Mouse (Mus musculus) hindbrain, embryonic 13.5 days (tissue): ENCODE measurements at regions not wholly inside any gene's neighbourhood (a gene's known extent, or its start where the extent isn't known, plus 50 kb on each side); places are given as distances from the start of the nearest gene placed in this dataset.

Source experiments
- ATAC-seq: fragments of 200-750 bp; cut with Nextera tagmentation; 2 replicates; pipeline ENCODE4 v1.8.0; 2017; ENCODE audit warnings: moderate TSS enrichment; ENCODE audit not compliant: low FRiP score
- H3K27ac ChIP-seq: fragments of 300-500 bp; sonication (generic); 2 replicates; pipeline ENCODE4 v1.5.1; 2015; ENCODE audit warnings: inconsistent platforms, mild to moderate bottlenecking, moderate library complexity
- H3K27me3 ChIP-seq: fragments of 300-500 bp; sonication (generic); 2 replicates; pipeline ENCODE4 v1.6.1; 2015; ENCODE audit warnings: mild to moderate bottlenecking, inconsistent platforms
- H3K36me3 ChIP-seq: fragments of 300-500 bp; sonication (generic); 2 replicates; pipeline ENCODE4 v1.6.1; 2015; ENCODE audit warnings: mild to moderate bottlenecking, inconsistent platforms
- H3K4me1 ChIP-seq: fragments of 300-500 bp; sonication (generic); replicated peaks from 2 replicates; pipeline ENCODE4 v1.6.1; 2015; ENCODE audit warnings: inconsistent platforms
- H3K4me2 ChIP-seq: fragments of 300-500 bp; sonication (generic); 2 replicates; pipeline ENCODE4 v1.6.1; 2015; ENCODE audit warnings: inconsistent platforms, mild to moderate bottlenecking, moderate library complexity
- H3K4me3 ChIP-seq: fragments of 300-500 bp; sonication (generic); 2 replicates; pipeline ENCODE4 v1.5.1; 2015; ENCODE audit warnings: mild to moderate bottlenecking, inconsistent platforms
- H3K9ac ChIP-seq: fragments of 300-500 bp; sonication (generic); 2 replicates; pipeline ENCODE4 v1.6.1; 2015; ENCODE audit warnings: mild to moderate bottlenecking, inconsistent platforms
- H3K9me3 ChIP-seq: fragments of 300-500 bp; sonication (generic); 2 replicates; pipeline ENCODE4 v1.6.1; 2016; ENCODE audit warnings: inconsistent platforms
- WGBS: fragments of 180-500 bp; shearing (Covaris S2); methylation state at CpG from one replicate; pipeline ENCODE4 v1.1.7; 2015; 5-methylcytosine and 5-hydroxymethylcytosine counted together

- Histone ChIP-seq H3K4me3 (no peak overlapping the region), H3K4me2 (no peak overlapping the region), H3K4me1 (no peaks in the 10 kb centered on the region), H3K9me3 (no peaks in the 10 kb centered on the region), H3K27me3 (no peaks in the 10 kb centered on the region), H3K27ac (no peak overlapping the region), H3K36me3 (no peaks in the 10 kb centered on the region), H3K9ac (no peak overlapping the region)
- 92% methylated on average over 2 of the region's 2 CpGs for WGBS
- ATAC-seq = no peak
Observed at GRCm38 (mm10) chr2:128503136-128503935, 87.7 kb upstream of the Spdye4c start.

- no peaks in the 10 kb centered on the region for H3K9me3 ChIP-seq
- no peak overlapping the region for H3K27ac ChIP-seq
- 56% methylated on average over 11 of the region's 11 CpGs for WGBS
- H3K4me3 ChIP-seq = no peak overlapping the region
- H3K4me1 ChIP-seq = no peaks in the 10 kb centered on the region
- H3K27me3 ChIP-seq = no peaks in the 10 kb centered on the region
- ATAC-seq = no peak
- H3K4me2 ChIP-seq = no peak overlapping the region
- no peaks in the 10 kb centered on the region for H3K36me3 ChIP-seq
- H3K9ac ChIP-seq = no peak overlapping the region
Observed at GRCm38 (mm10) chr2:128507591-128508243, 83.3 kb upstream of the Spdye4c start.

DNA sequence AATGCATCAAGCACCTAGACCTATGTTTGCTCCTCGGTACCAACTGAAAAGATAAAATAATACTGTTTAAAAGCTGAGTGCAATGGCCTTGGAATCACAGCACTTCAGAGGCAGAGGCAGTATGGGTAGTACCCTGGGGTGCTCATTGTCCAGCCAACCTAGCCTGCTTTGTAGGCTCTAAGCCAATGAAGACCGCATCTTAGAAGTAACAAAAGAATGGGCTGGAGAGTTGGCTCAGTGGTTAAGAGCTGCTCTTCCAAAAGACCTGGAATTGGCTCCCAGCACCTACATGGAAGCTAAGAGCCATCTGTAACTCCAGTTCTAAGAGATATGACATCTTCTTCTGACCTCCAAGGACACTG lies 82.8 kb upstream of the Spdye4c start:
- Histone ChIP-seq H3K4me2 (no peak overlapping the region), H3K27me3 (no peaks in the 10 kb centered on the region), H3K4me3 (no peak overlapping the region), H3K36me3 (no peaks in the 10 kb centered on the region), H3K4me1 (no peaks in the 10 kb centered on the region), H3K27ac (no peak overlapping the region), H3K9me3 (no peaks in the 10 kb centered on the region), H3K9ac (no peak overlapping the region)
- WGBS = 86% methylated on average over 2 of the region's 2 CpGs
- no peak for ATAC-seq

DNA sequence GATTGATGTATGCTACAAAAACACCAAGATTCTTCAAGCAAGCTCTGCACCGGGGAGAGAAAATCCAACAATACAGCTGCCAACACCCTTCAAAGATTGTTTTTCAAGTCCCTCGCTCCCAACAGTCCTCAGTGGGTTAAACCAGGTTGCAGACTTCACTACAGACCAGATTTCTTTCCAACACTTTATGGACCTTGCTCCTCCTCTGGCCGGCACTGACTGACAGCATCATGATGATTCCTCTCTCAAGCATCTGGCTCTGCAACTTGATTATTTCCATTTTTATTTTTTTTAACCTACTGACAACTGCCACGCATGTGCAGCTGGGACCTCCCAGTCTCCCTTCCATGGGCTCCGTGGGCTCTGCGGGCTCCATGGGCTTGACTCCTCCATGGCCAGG lies 79.7 kb upstream of the Spdye4c start:
- no peak overlapping the region for H3K9ac ChIP-seq
- no peaks in the 10 kb centered on the region for H3K36me3 ChIP-seq
- no peak for ATAC-seq
- no peaks in the 10 kb centered on the region for H3K4me1 ChIP-seq
- no peak overlapping the region for H3K27ac ChIP-seq
- no peak overlapping the region for H3K4me3 ChIP-seq
- H3K9me3 ChIP-seq = no peaks in the 10 kb centered on the region
- H3K27me3 ChIP-seq = no peaks in the 10 kb centered on the region
- WGBS = 78% methylated on average over 6 of the region's 6 CpGs
- no peak overlapping the region for H3K4me2 ChIP-seq

- H3K27ac ChIP-seq = no peak overlapping the region
- no peaks in the 10 kb centered on the region for H3K4me1 ChIP-seq
- no peaks in the 10 kb centered on the region for H3K27me3 ChIP-seq
- H3K4me2 ChIP-seq = no peak overlapping the region
- H3K36me3 ChIP-seq = no peaks in the 10 kb centered on the region
- ATAC-seq = no peak
- no peak overlapping the region for H3K9ac ChIP-seq
- no peaks in the 10 kb centered on the region for H3K9me3 ChIP-seq
- no peak overlapping the region for H3K4me3 ChIP-seq
- 70% methylated on average over 6 of the region's 6 CpGs for WGBS
Observed at GRCm38 (mm10) chr2:128512852-128513251, 78.2 kb upstream of the Spdye4c start.

DNA sequence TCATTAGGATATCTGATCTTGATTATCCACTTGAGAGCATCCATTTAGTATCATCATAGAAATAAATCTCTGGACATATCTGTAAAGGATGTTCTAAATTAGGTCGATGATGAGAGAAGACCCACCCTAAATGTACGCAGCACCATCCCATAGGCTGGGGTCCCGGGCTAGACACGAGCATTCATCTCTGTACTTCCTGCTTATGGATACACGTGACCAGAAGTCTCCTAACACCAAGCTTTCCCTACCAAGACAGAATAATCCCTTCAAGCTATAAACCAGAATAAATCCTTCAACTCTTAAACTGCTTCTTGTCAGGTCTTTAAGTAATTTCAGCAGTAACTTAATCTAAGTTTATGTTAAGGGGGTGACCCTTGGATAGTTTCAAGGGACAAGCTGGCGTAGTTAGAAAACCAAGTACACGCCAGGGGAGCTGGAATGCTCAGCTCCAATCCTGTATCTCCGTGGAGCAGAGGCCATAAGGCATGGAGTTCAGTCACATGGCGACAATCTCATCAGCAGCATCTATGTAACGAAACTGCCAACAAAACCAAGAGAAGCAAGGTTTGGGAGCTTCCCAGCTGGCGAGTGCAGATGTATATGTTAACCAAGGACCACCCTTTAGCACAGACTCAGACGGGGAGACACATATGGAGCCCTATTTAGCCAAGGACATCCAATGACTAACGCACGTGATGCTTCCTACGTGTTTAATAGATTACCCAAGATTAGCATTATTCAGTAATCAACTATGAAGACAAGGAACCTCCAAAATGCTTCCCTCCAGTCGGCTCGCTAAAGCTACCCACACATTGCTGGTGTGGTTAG lies 76.3 kb upstream of the Spdye4c start:
- no peak overlapping the region for H3K4me2 ChIP-seq
- no peaks in the 10 kb centered on the region for H3K36me3 ChIP-seq
- H3K27me3 ChIP-seq = no peaks in the 10 kb centered on the region
- H3K9ac ChIP-seq = no peak overlapping the region
- no peak for ATAC-seq
- no peak overlapping the region for H3K4me3 ChIP-seq
- no peak overlapping the region for H3K27ac ChIP-seq
- H3K4me1 ChIP-seq = no peaks in the 10 kb centered on the region
- no peaks in the 10 kb centered on the region for H3K9me3 ChIP-seq
- 84% methylated on average over 17 of the region's 17 CpGs for WGBS

GRCm38 (mm10) chr2:128515701-128516100 lies 75.3 kb upstream of the Spdye4c start:
- no peak overlapping the region for H3K27ac ChIP-seq
- H3K36me3 ChIP-seq = no peaks in the 10 kb centered on the region
- ATAC-seq = no peak
- no peaks in the 10 kb centered on the region for H3K9me3 ChIP-seq
- H3K4me1 ChIP-seq = no peaks in the 10 kb centered on the region
- H3K4me2 ChIP-seq = no peak overlapping the region
- H3K9ac ChIP-seq = no peak overlapping the region
- H3K27me3 ChIP-seq = no peaks in the 10 kb centered on the region
- 82% methylated on average over 5 of the region's 5 CpGs for WGBS
- no peak overlapping the region for H3K4me3 ChIP-seq

DNA sequence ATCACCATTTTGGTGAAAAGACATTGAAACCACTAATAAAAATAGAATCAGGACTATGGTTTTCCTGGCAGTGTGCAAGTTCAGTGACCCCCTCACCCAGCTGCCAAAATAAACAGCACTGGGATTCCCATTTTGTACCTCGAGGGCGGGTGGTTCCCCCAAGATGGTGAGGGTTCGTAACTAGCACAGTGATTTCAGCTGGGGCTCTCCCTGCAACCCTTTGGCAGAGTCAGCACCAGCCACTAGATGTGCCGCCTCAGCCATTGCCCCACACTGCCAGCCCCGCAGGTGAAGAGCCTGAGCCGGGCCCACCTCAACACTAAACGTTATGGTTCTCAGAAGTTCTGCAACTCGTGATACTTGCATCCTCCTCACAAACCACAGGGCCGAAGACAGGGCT lies 74.3 kb upstream of the Spdye4c start:
- no peaks in the 10 kb centered on the region for H3K4me1 ChIP-seq
- WGBS = 85% methylated on average over 9 of the region's 9 CpGs
- no peaks in the 10 kb centered on the region for H3K27me3 ChIP-seq
- H3K4me3 ChIP-seq = no peak overlapping the region
- H3K27ac ChIP-seq = no peak overlapping the region
- H3K9ac ChIP-seq = no peak overlapping the region
- no peaks in the 10 kb centered on the region for H3K36me3 ChIP-seq
- no peaks in the 10 kb centered on the region for H3K9me3 ChIP-seq
- no peak for ATAC-seq
- no peak overlapping the region for H3K4me2 ChIP-seq

DNA sequence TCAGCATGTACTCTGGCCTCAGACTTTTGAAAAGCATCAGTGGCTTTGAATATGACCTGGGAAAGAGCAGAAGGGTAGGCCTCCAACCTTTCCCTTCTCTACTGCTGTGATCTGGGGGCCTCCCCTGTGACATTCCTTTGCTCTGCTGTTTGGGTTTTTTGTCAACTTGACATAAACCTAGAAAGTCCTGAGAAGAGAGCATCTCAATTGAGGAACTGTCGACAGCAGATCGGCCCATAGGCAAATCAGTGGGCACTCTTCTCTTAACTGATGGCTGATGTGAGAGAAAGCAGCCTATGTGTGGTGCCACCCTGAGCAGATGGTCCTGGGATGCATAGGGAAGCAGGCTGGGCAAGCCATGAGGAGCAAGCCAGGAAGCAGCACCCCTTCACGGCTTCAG lies 72.9 kb upstream of the Spdye4c start:
- 95% methylated on average over 3 of the region's 3 CpGs for WGBS
- Histone ChIP-seq H3K9ac (no peak overlapping the region), H3K27me3 (no peaks in the 10 kb centered on the region), H3K4me2 (no peak overlapping the region), H3K36me3 (no peaks in the 10 kb centered on the region), H3K4me3 (no peak overlapping the region), H3K27ac (no peak overlapping the region), H3K4me1 (no peaks in the 10 kb centered on the region), H3K9me3 (no peaks in the 10 kb centered on the region)
- no peak for ATAC-seq

GRCm38 (mm10) chr2:128521701-128522443 lies 69.1 kb upstream of the Spdye4c start:
- no peak overlapping the region for H3K4me3 ChIP-seq
- no peaks in the 10 kb centered on the region for H3K27me3 ChIP-seq
- H3K27ac ChIP-seq = no peak overlapping the region
- no peaks in the 10 kb centered on the region for H3K4me1 ChIP-seq
- H3K4me2 ChIP-seq = no peak overlapping the region
- 73% methylated on average over 4 of the region's 4 CpGs for WGBS
- ATAC-seq = no peak
- no peak overlapping the region for H3K9ac ChIP-seq
- H3K9me3 ChIP-seq = no peaks in the 10 kb centered on the region
- no peaks in the 10 kb centered on the region for H3K36me3 ChIP-seq

DNA sequence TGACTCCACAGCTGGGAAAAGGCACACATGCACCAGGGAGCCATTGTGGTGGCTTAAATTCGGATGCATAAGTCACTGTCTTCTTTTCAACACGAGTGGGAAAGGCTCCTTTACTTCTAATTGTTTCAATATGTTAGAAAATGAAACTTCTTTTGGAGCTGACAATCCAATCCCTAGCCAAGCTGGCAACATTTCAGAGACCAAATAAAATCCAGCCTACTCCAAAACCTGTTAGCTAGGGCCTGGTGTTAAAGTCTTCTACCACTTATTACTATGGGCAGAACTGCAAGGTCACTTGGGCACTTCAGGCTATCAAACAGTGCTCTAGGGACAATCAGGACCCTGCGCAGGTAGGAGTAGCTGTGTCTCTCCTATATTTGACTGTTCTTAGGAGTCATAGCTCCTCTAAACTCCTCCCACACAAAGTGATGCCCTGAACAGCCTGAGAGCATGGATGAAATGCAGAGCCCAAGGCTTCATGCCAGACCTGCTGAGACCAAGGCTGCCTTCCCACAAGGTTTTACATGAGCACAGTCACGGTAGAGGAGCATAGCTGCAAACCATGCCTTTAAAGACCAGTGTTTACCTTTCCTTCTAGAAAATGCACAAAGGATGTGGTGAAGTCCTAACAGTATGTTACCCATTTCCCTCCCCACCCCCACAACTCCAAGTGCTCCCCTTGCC lies 67.4 kb upstream of the Spdye4c start:
- H3K36me3 ChIP-seq = no peaks in the 10 kb centered on the region
- no peak for ATAC-seq
- no peak overlapping the region for H3K9ac ChIP-seq
- WGBS = 80% methylated on average over 4 of the region's 4 CpGs
- H3K4me3 ChIP-seq = no peak overlapping the region
- no peaks in the 10 kb centered on the region for H3K9me3 ChIP-seq
- H3K27ac ChIP-seq = no peak overlapping the region
- H3K4me1 ChIP-seq = no peaks in the 10 kb centered on the region
- no peak overlapping the region for H3K4me2 ChIP-seq
- no peaks in the 10 kb centered on the region for H3K27me3 ChIP-seq

- H3K4me3 ChIP-seq = no peak overlapping the region
- no peaks in the 10 kb centered on the region for H3K36me3 ChIP-seq
- no peak for ATAC-seq
- no peaks in the 10 kb centered on the region for H3K9me3 ChIP-seq
- no peak overlapping the region for H3K4me2 ChIP-seq
- 87% methylated on average over 2 of the region's 2 CpGs for WGBS
- no peak overlapping the region for H3K27ac ChIP-seq
- H3K9ac ChIP-seq = no peak overlapping the region
- no peaks in the 10 kb centered on the region for H3K27me3 ChIP-seq
- no peaks in the 10 kb centered on the region for H3K4me1 ChIP-seq
Observed at GRCm38 (mm10) chr2:128526100-128526499, 64.9 kb upstream of the Spdye4c start.
